Mouse (Mus musculus) adrenal gland, postnatal 36 days (tissue): ENCODE data around the gene Zfp326. TPM values are rescaled to one million over a fixed set of nuclear protein-coding genes. Genes with fewer than 3 reads are reported as not detected.

Source experiments
- DNase-seq, 2 experiments: peaks; one replicate each; pipeline ENCODE4 v3.0.0; 2021; ENCODE audit warnings: mixed read lengths in 1 of 2
- total RNA-seq, 2 experiments: library from RNA; stranded (reverse); gene quantifications; 2 replicates each; pipeline ENCODE4 v1.2.3; 2021

The Zfp326 gene
- total RNA-seq, 2 experiments from 2014 or later = 24.0 to 27.6 TPM

DNA sequence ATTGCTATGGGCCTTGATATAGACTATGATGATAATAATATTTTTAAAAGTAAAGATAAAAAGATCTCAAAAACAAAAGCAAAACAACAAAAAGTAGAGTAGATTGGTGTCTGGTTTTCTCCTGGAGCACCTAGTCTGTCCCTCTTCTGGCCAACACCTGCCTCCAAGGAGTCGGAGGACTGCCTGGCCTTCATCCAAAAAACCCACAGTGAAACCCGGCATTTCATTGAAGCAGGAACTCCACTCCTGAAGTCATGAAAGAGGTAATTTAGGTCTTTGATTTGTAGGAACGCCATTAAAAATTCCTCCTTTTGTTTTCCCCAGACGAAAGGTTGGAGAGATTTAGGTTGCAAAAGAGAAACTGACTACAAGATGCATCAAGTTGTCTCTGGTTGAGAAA lies 8.9 kb upstream of the Zfp326 start:
- no peak for DNase-seq

DNA sequence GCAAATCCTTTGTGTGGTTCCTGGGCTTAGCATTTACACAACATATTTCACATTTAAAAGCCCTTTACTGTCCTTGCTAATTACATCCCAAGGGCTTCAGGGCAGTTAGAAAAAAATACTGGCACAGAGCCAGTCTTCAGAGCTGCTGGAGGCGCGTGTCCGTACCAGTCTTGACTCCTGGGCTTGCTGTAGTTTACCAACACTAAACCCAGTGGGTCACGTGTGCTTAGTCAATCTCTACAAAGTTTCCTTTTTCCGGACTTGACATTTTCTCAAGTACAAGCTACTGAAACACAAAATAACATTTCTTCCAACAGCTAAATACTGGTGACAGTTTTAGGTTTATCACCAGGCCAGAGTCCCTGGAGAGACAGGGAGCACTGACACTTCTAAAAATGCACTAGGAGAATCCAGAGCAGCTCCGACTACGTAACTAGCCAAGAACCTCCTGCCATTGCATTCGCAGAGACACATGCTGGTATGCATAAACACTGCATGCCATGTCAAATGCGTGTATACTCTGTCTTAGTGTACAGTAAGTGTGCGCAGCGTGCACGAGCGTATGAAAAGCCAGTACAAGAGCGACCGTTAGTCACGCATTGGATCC lies 8.4 kb upstream of the Zfp326 start:
- peak; percentile 34 to 58 for DNase-seq

DNA sequence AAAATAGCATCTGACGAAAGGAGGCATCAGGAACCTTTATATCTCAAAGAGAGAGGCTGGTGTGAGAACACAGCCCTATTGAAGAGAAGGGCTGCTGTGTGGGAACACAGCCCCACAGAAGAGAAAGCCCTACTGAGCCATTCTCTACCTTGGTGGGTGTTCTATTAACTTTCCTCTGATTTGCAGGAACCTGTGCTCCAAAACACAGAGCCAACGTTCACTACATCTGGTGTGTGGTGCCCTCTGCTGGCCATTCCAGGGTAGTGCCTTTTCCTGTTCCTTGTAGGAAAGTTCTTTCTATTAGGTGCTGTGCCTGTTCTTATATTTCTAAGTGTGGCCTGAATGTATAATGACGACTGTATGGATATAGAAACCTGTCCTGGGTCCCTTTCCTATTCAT lies 7.8 kb upstream of the Zfp326 start:
- DNase-seq = peak; percentile 88 to 89

GRCm38 (mm10) chr5:105869739-105870138 lies 6.6 kb upstream of the Zfp326 start:
- no peak for DNase-seq

GRCm38 (mm10) chr5:105871140-105871539 lies 5.2 kb upstream of the Zfp326 start:
- no peak for DNase-seq

GRCm38 (mm10) chr5:105872176-105872575 lies 4.2 kb upstream of the Zfp326 start:
- DNase-seq = no peak

GRCm38 (mm10) chr5:105872916-105873315 lies 3.4 kb upstream of the Zfp326 start:
- DNase-seq = no peak

DNA sequence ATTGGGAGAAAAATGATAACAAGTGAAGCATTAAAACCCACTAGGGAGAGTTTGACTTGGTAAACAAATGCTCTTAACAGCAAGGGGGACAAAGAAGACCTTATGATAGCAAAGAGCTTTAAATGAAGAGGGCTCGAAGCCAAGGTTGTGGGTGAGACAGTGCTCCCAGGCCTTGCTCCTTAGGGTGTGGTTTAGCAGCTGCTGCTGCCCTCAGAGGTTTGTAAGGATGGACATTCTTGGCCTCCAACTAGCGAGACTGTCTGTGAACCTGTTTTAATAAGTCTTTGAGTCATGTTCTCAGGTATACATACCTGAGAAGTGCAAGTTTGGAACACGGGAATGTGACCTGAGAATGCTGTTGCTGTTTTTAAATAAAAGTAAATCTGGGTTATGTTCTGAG lies 2.6 kb upstream of the Zfp326 start:
- no peak for DNase-seq

DNA sequence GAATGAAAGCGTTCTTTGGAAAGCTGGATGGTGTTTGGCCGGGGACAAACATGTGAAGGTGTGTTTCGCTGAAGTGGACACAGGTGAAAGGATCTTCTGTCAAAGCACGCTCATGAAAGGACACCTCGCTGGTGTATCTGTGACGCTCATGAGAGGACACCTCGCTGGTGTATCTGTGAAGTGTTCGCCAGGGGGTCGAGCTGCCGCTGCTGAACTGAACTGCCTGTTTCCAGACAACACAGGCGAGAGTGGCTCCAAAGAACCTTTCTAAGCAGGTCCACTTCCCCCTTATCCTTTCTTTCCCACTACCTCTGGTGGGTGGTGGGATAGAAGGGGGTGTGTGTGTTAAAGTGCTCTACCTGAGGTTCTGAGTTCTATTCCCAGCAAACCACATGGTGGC lies 1.9 kb upstream of the Zfp326 start:
- DNase-seq = no peak

DNA sequence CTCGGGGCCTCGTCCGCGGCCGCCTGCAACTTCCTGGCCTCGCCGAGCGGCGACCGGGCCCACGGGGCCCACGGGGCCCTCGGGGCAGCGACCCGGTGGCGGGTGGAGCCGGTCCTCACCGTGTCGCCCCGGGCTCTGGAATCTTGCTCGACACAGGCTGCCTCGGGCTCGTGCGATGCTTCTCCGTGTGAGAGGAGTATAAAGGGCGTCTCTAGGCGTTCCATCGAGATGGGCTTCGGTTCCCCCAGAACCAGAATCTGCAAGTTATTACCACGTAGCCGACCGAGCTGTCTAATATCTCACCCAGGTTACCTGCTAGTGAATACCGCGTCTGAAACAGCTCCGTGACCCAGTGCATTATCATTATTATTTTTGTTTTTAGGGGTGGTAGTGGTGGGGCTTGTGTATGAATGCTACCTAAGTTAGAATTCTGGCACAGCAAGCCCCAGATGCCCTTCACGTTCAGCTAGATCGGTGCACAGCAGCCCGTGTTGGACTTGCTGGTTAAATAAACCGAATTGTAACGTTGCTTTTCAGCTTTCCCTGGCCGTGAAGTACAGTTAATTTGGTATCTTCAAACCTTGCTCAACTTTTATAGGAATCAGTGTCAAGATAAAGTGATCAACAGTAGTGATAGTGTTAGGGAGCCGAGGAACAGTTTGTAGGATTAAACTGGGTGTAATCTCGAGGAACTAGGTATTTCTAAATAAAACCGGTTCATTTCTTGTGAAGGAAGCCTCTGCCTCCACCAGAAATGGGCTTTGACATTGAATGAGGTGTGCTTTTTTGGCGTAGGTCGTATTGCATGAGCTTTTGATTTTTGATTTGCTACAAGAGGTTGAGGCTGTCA lies 785 bp downstream of the Zfp326 start:
- peak; percentile 39 to 61 for DNase-seq

DNA sequence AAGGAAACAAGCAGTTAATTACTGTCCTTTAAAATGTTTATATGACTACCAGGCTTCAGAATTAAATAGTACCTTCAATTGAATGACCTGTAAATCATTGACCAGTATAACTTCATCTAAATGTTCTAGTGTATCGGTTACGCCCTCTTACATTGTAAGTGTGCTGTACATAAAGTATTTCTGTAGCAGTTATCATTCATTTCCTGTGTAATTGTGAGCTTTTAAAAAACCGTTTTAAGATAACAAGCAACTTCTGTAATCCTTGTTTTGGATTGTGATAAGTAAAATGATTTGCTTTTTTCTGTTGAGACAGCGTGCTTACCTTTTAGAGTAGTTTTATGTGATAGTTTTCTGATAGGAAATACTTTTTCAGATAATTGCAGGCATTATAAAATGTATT lies 11.0 kb downstream of the Zfp326 start:
- DNase-seq = no peak

GRCm38 (mm10) chr5:105898161-105898560 lies 21.8 kb downstream of the Zfp326 start:
- DNase-seq = no peak

DNA sequence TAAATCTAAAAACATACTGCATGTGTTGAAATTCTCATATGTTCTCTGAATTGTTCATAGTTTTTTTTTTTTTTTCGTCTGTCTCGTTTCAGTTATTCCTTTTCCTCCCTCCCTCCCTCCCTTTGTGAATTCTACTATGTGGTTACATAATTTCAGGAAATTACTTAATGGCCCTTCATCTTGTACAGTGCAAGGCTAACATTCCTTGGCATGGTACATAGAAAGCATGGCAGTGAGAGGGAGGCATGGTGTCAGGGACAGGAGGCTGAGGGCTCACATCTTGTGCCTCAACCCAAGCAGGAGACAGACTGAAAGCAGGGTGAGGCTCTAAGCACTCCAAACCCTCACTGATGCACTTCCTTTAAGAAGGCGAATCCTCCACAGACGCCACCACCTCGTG lies 32.8 kb downstream of the Zfp326 start:
- peak in 1 of 2 experiments; percentile 9 for DNase-seq

DNA sequence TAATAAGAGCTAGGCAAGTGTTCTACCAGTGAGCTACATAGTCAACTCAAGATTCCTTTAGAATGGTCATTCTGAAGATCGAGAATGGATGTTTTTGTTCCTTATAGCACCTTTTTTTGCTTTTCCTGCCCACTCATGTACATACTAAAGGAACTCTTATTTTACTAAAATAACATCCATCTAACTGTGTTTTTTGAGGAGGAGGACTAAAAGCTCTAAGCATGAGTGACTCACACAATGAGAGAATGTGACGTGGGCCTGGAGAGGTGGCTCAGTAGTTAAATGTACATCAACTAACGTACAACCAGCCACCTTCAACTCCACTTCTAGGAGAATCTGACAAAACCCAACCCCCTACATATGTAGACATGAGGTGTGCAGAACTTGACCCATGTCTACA lies 33.3 kb downstream of the Zfp326 start:
- no peak for DNase-seq

GRCm38 (mm10) chr5:105911498-105911897 lies 35.1 kb downstream of the Zfp326 start:
- DNase-seq = no peak

- DNase-seq = no peak
Measured at GRCm38 (mm10) chr5:105917398-105917797, 41.0 kb downstream of the Zfp326 start.

- DNase-seq = peak in 1 of 2 experiments; percentile 19
Measured at GRCm38 (mm10) chr5:105918289-105918688, 41.9 kb downstream of the Zfp326 start.

DNA sequence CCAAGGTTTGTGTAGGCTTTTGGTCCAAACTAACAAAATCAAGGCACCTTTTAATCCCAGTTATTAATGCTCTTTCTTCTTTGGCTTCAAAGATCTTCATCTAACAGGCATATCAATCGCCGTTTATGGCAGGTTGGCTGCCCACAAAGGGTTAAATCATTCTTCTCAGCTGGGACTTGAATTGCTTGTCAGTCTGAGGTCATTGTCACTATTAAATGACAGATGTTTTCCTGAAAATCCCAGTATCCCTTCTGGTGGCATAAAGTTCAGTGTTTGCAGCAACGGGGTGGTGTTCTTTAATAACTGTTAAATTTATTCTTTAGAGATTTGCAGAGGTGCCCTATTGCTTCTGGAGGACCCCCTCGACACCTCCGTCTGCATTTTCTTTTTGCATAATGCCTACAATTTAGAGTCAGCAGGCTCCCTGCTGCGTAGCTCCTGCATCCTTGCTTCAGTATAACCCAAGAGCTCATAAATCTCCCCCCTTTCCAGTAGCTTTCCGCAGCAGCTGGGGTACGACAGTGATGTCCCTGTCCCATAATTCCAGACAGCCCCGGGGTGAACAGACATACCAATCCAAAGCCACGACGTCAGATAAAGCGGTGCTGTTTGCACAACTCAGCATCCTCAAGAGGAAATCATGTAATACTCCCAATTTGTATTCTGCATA lies 46.6 kb downstream of the Zfp326 start:
- no peak for DNase-seq

GRCm38 (mm10) chr5:105924347-105924746 lies 48.0 kb downstream of the Zfp326 start:
- DNase-seq = no peak

DNA sequence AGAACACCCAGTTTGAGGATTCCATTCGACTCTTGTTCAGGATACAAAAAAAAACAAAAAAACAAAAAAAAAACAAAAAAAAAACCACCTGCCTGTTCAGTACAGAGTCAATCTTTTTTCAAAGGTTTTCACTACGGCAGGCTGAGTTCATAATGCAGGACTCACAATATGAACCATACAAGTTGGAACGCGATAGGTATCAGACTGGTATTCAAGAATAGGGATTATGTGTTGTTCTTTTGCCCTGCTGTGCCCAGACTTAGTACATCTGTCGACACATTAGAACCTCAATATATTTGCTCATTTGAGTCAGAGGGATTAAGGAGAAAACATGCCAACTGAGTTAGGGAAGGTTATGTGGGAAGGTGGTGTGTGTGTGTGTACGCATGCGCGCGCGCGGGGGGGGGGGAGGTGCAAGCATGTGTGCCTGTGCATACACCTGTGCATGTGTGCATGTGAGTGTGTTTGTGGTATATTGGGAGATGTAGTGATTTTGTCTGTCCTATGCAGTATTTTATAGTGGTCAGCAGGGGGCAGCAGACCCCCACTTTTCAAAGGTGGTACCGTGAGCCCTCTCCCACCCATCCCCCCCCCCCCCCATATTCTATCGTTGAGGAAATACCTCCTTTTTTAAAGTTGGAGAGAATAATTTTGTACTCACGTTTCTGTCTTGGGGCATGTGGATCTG lies 49.3 kb downstream of the Zfp326 start:
- no peak for DNase-seq

DNA sequence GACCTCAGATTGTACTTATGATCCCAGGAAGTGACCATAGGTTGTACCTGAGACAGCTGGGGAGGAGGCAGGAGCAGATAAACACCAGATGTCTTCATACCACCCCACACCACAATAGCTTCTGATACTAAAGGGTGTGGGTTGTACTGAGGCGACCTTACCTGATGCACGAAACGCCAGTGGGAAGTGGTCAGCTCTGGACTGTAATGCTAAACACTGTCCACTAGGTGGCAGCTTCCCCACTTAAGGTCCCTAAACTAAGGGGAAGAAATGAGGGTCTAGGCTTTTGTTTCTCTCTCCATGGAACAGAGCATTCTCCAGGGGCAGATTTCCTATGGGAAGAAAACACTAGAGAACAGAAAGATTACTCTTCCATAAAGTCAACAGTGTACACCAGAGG lies 53.9 kb downstream of the Zfp326 start:
- peak in 1 of 2 experiments; percentile 14 for DNase-seq

- DNase-seq = no peak
Measured at GRCm38 (mm10) chr5:105932392-105932791, 56.0 kb downstream of the Zfp326 start.

GRCm38 (mm10) chr5:105941951-105942350 lies 65.6 kb downstream of the Zfp326 start:
- DNase-seq = no peak
